Mouse (Mus musculus) neural tube, postnatal 0 days (tissue): Measurements from ENCODE around the gene Igfn1. TPM values are rescaled to one million over a fixed set of nuclear protein-coding genes. Genes with fewer than 3 reads are reported as not detected.

Experiments
- polyA plus RNA-seq: library from polyadenylated mRNA; unstranded; fragments of >200 nt; fragmentation: Nextera tagmentation; extraction: Ambion mirVana; gene quantifications from 2 replicates; pipeline ENCODE4 v1.2.1, GENCODE M21; 2015

Gene Igfn1
- not detected in 2 replicates for polyA plus RNA-seq

DNA sequence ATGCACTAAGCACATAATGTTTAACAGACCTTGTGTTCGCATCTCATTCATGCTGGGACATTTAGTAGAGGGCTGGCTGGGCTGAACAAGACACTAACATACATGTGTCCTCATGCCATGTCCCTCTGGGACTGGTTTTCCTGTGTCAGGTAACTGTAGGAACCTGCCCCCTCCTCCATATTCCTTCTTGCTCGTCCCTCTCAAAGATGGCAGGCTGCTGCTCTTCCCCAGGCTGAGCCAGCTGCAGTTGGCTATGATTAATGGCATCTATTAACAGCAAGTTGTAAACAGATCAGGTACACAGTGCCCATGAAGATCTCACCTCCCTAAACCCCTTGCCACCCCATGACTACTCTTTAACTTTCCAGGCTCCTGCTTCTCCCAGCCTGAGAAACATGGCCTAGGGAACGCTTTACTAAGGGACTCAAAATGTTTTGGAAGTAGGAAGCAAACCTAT lies at the start of gene Igfn1:
TSS of gene Igfn1 (minus strand) at position 51 of the 457 bp plus-strand sequence.

DNA sequence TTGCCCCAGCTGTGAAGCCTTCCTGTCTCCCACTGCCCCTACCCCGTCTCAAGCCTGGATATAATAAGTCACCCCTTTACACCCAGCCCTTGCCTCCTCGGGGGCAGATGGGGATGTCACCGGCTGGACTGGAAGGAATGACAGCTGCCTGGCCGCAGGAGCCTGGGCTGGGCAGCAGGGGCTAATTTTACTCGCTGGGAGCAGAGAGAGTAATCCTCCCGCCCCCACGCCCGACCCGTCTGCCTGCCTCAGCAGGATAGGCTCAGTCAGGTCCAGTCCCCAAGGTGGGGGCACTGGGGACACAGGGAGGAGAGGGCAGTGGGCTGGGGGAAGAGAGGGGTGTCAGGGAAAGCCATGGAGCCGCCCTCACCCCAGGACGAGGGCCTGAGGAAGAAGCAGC lies 46.4 kb upstream of the Igfn1 start, which contains the start of gene Cacna1s:
TSS of gene Cacna1s (plus strand) at position 204 of the 400 bp plus-strand sequence.

DNA sequence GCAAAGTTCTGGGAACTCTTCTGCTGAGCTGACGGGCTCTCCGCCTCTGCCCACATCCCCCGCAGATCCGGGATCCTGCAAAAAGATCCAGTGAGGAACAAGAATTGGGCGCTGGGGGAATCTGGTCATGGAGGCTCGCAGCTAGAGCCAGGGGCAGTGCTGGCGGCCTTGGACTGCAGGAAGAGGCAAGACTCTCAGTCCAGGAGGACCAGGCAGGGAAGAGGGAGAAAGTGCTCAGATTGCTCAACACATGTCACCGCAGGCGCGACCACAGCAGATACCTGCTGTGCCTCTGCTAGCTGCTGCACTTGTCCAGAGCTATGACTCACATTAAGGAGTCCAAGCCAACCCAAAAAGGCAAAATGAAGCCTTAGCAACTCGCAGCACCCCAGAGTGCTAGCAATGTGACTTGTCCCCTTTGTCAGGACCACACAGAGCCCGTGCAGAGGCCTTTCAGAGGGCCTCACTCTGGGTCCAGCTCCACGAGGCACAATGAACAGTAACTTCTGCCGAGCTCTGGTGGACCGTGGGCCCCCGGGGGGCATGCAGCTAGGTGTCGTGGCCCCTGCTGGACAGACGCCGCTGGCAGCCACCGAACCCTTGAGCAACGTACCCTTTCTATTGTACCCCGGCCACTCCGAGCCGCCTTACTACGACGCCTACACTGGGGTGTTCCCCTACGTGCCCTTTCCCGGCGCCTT lies 44.3 kb upstream of the Igfn1 start, which contains the start of gene Ascl5:
TSS of gene Ascl5 (plus strand) at position 493 of the 701 bp plus-strand sequence.

DNA sequence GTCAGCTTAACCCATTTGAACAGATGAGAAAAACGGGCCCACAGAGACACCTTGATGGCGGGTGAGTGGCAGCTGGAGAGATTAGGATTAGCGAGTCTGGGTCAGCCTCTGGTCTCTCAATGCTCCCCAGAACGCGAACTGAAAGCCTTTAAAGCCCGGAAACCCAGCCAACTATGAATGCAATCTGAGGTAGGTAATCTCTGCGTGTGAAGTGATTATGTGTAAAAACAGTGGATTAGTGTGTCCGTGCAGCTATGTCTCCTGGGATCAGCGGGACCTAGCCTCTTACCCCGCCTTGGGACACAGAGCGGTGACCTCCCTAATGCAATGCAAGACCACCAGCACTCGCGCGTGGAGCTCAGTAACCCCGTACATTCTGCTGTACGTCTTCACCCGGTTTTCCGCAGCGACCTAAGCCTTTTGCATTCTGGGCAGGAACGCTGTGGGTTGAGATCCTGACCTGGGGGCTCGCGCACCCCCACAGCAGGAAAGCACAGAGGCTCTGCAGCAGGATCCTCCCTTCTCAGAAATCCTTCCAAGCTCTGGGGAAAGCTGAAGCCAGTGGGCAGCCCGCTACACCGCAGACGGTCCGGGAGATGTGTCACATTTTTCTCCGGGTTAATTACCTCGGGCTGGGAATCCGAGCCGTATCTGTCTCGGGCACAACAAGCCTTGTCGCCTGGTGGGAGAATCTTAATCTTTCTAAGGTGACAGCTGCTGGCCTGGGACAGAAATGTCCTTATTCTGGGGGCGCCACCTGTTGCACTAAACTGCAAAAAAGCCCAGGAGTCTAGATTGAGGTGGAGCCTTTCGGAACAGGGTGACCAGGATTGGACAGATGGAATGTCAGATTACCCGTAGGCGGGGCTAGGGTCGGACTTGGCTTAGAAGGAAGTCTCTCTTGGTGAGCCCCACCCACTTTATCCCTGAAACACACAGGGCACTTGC lies 1.3 kb upstream of the Igfn1 start, which contains the start of gene Tmem9:
TSS of gene Tmem9 (plus strand) at position 940 of the 948 bp plus-strand sequence.

DNA sequence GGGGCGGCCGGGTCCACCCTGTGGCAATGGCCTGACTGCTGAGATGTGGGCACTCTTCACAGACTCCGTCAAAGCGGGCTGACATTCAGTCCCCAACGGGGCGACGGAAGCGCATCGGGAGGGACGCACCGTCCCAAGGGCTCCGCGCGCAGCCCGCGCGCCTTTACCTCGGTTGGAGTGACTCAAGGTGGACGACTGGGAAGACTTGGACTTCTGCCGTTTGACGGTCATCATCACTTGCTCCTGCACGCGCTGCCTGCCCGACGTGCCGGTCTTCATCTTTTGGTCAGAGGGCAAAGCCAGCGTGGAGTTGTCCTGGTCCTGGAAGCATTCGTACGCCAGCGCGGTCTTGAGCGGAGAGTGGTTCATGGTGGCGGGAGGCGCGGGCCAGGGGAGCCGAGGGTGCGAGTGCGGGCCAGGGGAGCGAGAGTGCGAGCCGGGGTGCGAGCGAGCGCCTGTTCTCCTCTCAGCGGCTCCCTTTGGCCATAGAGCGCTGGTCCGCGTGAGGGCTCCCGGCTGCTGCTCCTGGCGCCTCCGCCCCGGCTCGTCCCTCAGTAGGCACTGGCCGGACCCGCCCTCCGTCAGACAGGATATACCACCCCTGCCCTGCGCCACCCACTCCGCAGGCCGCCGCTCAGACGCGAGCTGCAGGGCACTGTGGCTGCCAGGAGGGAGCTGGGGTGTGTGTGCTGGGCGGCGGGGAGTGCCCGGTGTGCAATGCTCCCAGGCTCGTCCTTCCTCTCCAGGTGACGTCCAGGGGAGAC lies 87.3 kb downstream of the Igfn1 start, which contains the start of gene Pkp1:
TSS of gene Pkp1 (minus strand) at position 564 of the 764 bp plus-strand sequence.

Other genes with a start within 250 kb of the Igfn1 start
- gene Phlda3, start 240.2 kb downstream of the Igfn1 start, polyA plus RNA-seq, result 91.0 and 97.6 TPM in 2 replicates
- 1.6 and 2.5 TPM in 2 replicates for gene Tnni1, start 226.9 kb downstream of the Igfn1 start, polyA plus RNA-seq
- 0.25 and 0.50 TPM in 2 replicates for gene Lad1, start 187.7 kb downstream of the Igfn1 start, polyA plus RNA-seq
- 2.2 and 3.4 TPM in 2 replicates for gene Tnnt2, start 170.0 kb downstream of the Igfn1 start, polyA plus RNA-seq
- 0.09 and 0.15 TPM in 2 replicates for gene Pkp1, start 87.1 kb downstream of the Igfn1 start, polyA plus RNA-seq
- gene Tmem9, start 1.8 kb upstream of the Igfn1 start, polyA plus RNA-seq, result 197 and 210 TPM in 2 replicates
- gene Ascl5, start 44.5 kb upstream of the Igfn1 start, polyA plus RNA-seq, result not detected in 2 replicates
- gene Cacna1s, start 46.4 kb upstream of the Igfn1 start, polyA plus RNA-seq, result 0.08 and 0.10 TPM in 2 replicates
- gene Kif21b, start 125.0 kb upstream of the Igfn1 start, polyA plus RNA-seq, result 20.3 and 26.3 TPM in 2 replicates
- 0.31 and 0.55 TPM in 2 replicates for gene Mroh3, start 206.5 kb upstream of the Igfn1 start, polyA plus RNA-seq
- gene Inava, start 227.9 kb upstream of the Igfn1 start, polyA plus RNA-seq, result 2.5 and 3.5 TPM in 2 replicates